Mouse (Mus musculus): ENCODE data around the gene Mef2d. TPM values are rescaled to one million over a fixed set of nuclear protein-coding genes. Genes with fewer than 3 reads are reported as not detected.

The Mef2d gene
- polyA plus RNA-seq, 1 experiment: 89.7 TPM

GRCm38 (mm10) chr3:88157771-88158597 is 15.8 kb downstream of the Mef2d start:
- no peak overlapping the region for H3K27ac ChIP-seq (ENCODE audit: insufficient read depth, low read depth, low read length)
- 0 out of 2 replicates have a peak, but pooled peaks cover under 1% of the 10 kb centered on the region for H3K4me1 ChIP-seq (ENCODE audit: control insufficient read depth, insufficient read depth, insufficient read length, low read length)
- no peaks in the 10 kb centered on the region for H3K27me3 ChIP-seq (ENCODE audit: control insufficient read depth, insufficient read depth, low read length)
- H3K36me3 ChIP-seq (ENCODE audit: control insufficient read depth, insufficient read depth, low read length): peaks cover 65% of the 10 kb centered on the region
- H3K4me3 ChIP-seq (ENCODE audit: low read depth, low read length): no peak overlapping the region
- TF ChIP-seq CTCF (IDR thresholded peaks at IDR 0.05; ENCODE audit: extremely low read depth, insufficient read length, insufficient replicate concordance, low read depth, low read length) (peak; percentile 42; the same call in 1 of the 2 replicates), POLR2A (IDR thresholded peaks at IDR 0.05; ENCODE audit: low read depth, low read length) (no peak)
- 55% methylated on average over 23 of the region's 23 CpGs for WGBS

- peaks cover 73% of the 10 kb centered on the region for H3K36me3 ChIP-seq (ENCODE audit: control insufficient read depth, insufficient read depth, low read length)
- 90% methylated on average over 6 of the region's 6 CpGs for WGBS
- no peaks in the 10 kb centered on the region for H3K4me1 ChIP-seq (ENCODE audit: control insufficient read depth, insufficient read depth, insufficient read length, low read length)
- H3K27ac ChIP-seq (ENCODE audit: insufficient read depth, low read depth, low read length): no peak overlapping the region
- no peak for TF ChIP-seq POLR2A (IDR thresholded peaks at IDR 0.05; ENCODE audit: low read depth, low read length)
- TF ChIP-seq CTCF (IDR thresholded peaks at IDR 0.05; ENCODE audit: extremely low read depth, insufficient read length, insufficient replicate concordance, low read depth, low read length): no peak
- H3K27me3 ChIP-seq (ENCODE audit: control insufficient read depth, insufficient read depth, low read length): no peaks in the 10 kb centered on the region
- H3K4me3 ChIP-seq (ENCODE audit: low read depth, low read length): no peak overlapping the region
Measured at GRCm38 (mm10) chr3:88158991-88159390, 16.8 kb downstream of the Mef2d start.

DNA sequence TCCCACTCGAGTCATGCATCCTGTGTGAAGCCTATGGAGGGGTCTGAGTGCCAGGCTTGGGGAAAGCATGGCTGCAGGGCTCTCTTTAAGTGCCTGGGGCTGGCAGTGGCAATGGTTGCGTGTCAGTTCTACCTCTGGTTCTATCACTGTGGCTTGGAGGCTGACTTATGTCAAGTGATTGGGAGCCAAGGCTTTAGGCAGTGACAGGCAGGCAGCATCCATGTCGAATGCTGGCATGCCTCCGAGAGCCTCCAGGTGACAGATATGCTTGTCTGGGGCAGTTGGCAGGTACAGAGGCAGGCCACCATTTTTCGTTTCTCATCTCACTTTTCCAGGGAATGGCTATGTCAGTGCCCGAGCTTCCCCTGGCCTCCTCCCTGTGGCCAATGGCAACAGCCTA is 18.7 kb downstream of the Mef2d start:
- TF ChIP-seq CTCF (IDR thresholded peaks at IDR 0.05; ENCODE audit: extremely low read depth, insufficient read length, insufficient replicate concordance, low read depth, low read length) (no peak), POLR2A (IDR thresholded peaks at IDR 0.05; ENCODE audit: low read depth, low read length) (no peak)

DNA sequence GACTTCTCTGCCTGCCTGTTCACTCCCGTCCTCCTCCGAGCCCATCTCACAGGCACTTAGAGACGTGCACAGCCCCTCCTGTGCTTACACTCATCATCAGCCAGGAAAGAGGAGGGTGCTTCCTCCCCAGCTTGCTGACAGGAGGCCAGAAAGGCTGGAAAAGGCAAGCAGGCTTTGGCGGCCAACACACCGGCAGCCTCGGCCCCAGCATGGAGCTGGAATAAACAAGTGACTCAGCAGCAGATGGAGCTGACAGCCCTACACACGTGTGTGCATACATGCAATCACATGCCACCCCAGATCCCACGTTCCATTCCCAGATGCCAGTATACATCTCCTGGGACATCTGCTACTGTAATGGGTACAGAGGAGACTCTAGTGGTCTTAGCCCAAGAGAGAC is 20.1 kb downstream of the Mef2d start:
- peak overlapping the region; percentile 33; the same call in 1 of the 2 replicates for H3K27ac ChIP-seq (ENCODE audit: insufficient read depth, low read depth, low read length)
- no peaks in the 10 kb centered on the region for H3K4me1 ChIP-seq (ENCODE audit: control insufficient read depth, insufficient read depth, insufficient read length, low read length)
- TF ChIP-seq POLR2A (IDR thresholded peaks at IDR 0.05; ENCODE audit: low read depth, low read length) (no peak), CTCF (IDR thresholded peaks at IDR 0.05; ENCODE audit: extremely low read depth, insufficient read length, insufficient replicate concordance, low read depth, low read length) (no peak)
- no peak overlapping the region for H3K4me3 ChIP-seq (ENCODE audit: low read depth, low read length)
- no peaks in the 10 kb centered on the region for H3K27me3 ChIP-seq (ENCODE audit: control insufficient read depth, insufficient read depth, low read length)
- WGBS: 73% methylated on average over 8 of the region's 8 CpGs
- H3K36me3 ChIP-seq (ENCODE audit: control insufficient read depth, insufficient read depth, low read length): peaks cover 86% of the 10 kb centered on the region

More for the DNA sequence above, 18.7 kb downstream of the Mef2d start:
- WGBS: 78% methylated on average over 6 of the region's 6 CpGs
- Histone ChIP-seq H3K4me3 (ENCODE audit: low read depth, low read length) (no peak overlapping the region), H3K27me3 (ENCODE audit: control insufficient read depth, insufficient read depth, low read length) (no peaks in the 10 kb centered on the region), H3K4me1 (ENCODE audit: control insufficient read depth, insufficient read depth, insufficient read length, low read length) (no peaks in the 10 kb centered on the region), H3K36me3 (ENCODE audit: control insufficient read depth, insufficient read depth, low read length) (peaks cover 85% of the 10 kb centered on the region), H3K27ac (ENCODE audit: insufficient read depth, low read depth, low read length) (no peak overlapping the region)

DNA sequence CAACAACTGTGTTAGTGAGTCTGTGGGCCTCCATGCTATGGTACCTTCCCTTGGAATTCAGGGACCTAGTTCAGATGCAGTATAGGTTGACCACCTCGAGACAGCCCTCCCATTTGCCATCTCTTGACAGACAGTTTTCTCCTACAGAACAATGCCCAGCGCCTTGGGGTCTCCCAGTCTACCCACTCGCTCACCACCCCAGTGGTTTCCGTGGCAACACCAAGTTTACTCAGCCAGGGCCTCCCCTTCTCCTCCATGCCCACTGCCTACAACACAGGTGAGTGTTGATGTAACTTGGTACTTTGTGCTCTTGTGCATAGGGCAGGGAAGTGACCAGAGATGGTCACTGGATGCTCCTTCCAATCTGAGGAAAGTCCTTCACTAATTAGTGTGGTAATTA is 20.6 kb downstream of the Mef2d start:
- H3K4me3 ChIP-seq (ENCODE audit: low read depth, low read length): no peak overlapping the region
- WGBS: 87% methylated on average over 4 of the region's 4 CpGs
- H3K36me3 ChIP-seq (ENCODE audit: control insufficient read depth, insufficient read depth, low read length): peaks cover 88% of the 10 kb centered on the region
- H3K4me1 ChIP-seq (ENCODE audit: control insufficient read depth, insufficient read depth, insufficient read length, low read length): no peaks in the 10 kb centered on the region
- peak overlapping the region; percentile 33; the same call in 1 of the 2 replicates for H3K27ac ChIP-seq (ENCODE audit: insufficient read depth, low read depth, low read length)
- TF ChIP-seq POLR2A (IDR thresholded peaks at IDR 0.05; ENCODE audit: low read depth, low read length) (no peak), CTCF (IDR thresholded peaks at IDR 0.05; ENCODE audit: extremely low read depth, insufficient read length, insufficient replicate concordance, low read depth, low read length) (no peak)
- H3K27me3 ChIP-seq (ENCODE audit: control insufficient read depth, insufficient read depth, low read length): no peaks in the 10 kb centered on the region

DNA sequence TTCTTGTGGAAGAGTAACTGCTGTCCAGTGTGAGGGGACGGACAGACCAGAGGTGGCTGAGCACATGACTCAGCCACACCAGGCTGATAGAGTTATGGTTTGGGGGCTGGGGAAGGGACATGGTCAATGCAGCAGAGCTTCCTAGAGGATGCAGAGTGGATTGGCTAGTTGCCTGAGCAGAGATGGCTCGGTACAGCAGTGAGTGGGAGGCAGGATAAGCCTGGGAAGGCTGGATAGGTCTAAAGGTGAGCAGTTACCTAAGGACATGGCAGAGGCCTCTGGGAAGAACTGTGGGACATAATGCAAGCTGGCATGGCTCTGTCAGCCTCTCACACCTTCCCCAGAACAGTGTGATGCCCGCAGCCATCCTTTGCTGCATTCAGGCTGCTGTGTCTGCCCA is 21.7 kb downstream of the Mef2d start:
- H3K36me3 ChIP-seq (ENCODE audit: control insufficient read depth, insufficient read depth, low read length): peaks cover 87% of the 10 kb centered on the region
- 85% methylated on average over 3 of the region's 3 CpGs for WGBS
- TF ChIP-seq CTCF (IDR thresholded peaks at IDR 0.05; ENCODE audit: extremely low read depth, insufficient read length, insufficient replicate concordance, low read depth, low read length) (no peak), POLR2A (IDR thresholded peaks at IDR 0.05; ENCODE audit: low read depth, low read length) (no peak)

GRCm38 (mm10) chr3:88164263-88164662 is 22.1 kb downstream of the Mef2d start:
- Histone ChIP-seq H3K36me3 (ENCODE audit: control insufficient read depth, insufficient read depth, low read length) (peaks cover 87% of the 10 kb centered on the region), H3K27ac (ENCODE audit: insufficient read depth, low read depth, low read length) (no peak overlapping the region), H3K4me1 (ENCODE audit: control insufficient read depth, insufficient read depth, insufficient read length, low read length) (no peaks in the 10 kb centered on the region), H3K27me3 (ENCODE audit: control insufficient read depth, insufficient read depth, low read length) (no peaks in the 10 kb centered on the region), H3K4me3 (ENCODE audit: low read depth, low read length) (no peak overlapping the region)
- 85% methylated on average over 3 of the region's 3 CpGs for WGBS
- TF ChIP-seq CTCF (IDR thresholded peaks at IDR 0.05; ENCODE audit: extremely low read depth, insufficient read length, insufficient replicate concordance, low read depth, low read length) (no peak), POLR2A (IDR thresholded peaks at IDR 0.05; ENCODE audit: low read depth, low read length) (no peak)

More for the DNA sequence above, 21.7 kb downstream of the Mef2d start:
- H3K27ac ChIP-seq (ENCODE audit: insufficient read depth, low read depth, low read length): no peak overlapping the region
- H3K4me1 ChIP-seq (ENCODE audit: control insufficient read depth, insufficient read depth, insufficient read length, low read length): no peaks in the 10 kb centered on the region
- no peaks in the 10 kb centered on the region for H3K27me3 ChIP-seq (ENCODE audit: control insufficient read depth, insufficient read depth, low read length)
- no peak overlapping the region for H3K4me3 ChIP-seq (ENCODE audit: low read depth, low read length)
